Mouse (Mus musculus) gastrocnemius, postnatal 25 days (tissue): Measurements from ENCODE around the gene Zfp46. TPM values are rescaled to one million over a fixed set of nuclear protein-coding genes. Genes with fewer than 3 reads are reported as not detected.

ENCODE experiments used
- DNase-seq: peaks from one replicate; pipeline ENCODE4 v3.0.0; 2022
- total RNA-seq, 2 experiments: library from RNA; stranded (reverse); gene quantifications; 1 replicate in 1 of 2; 2 replicates in 1 of 2; pipeline ENCODE4 v1.2.3; 2021

The Zfp46 gene
- total RNA-seq, 2 experiments from 2014 or later, result 25.4 to 26.1 TPM

GRCm38 (mm10) chr4:136311042-136311999 lies 26.8 kb downstream of the Zfp46 start:
- peak; percentile 38 for DNase-seq

- DNase-seq, result no peak
Observed at GRCm38 (mm10) chr4:136312616-136313015, 28.1 kb downstream of the Zfp46 start.

GRCm38 (mm10) chr4:136317667-136318066 lies 33.2 kb downstream of the Zfp46 start:
- DNase-seq, result no peak

GRCm38 (mm10) chr4:136320016-136320415 lies 35.5 kb downstream of the Zfp46 start:
- DNase-seq, result no peak

- peak; percentile 9 for DNase-seq
Observed at GRCm38 (mm10) chr4:136324226-136324625, 39.7 kb downstream of the Zfp46 start.

- DNase-seq, result no peak
Observed at GRCm38 (mm10) chr4:136327238-136327637, 42.8 kb downstream of the Zfp46 start.

- DNase-seq, result no peak
Observed at GRCm38 (mm10) chr4:136328115-136328514, 43.6 kb downstream of the Zfp46 start.

GRCm38 (mm10) chr4:136331709-136332108 lies 47.2 kb downstream of the Zfp46 start:
- no peak for DNase-seq

GRCm38 (mm10) chr4:136333191-136333590 lies 48.7 kb downstream of the Zfp46 start:
- DNase-seq, result no peak

GRCm38 (mm10) chr4:136335065-136335464 lies 50.6 kb downstream of the Zfp46 start:
- no peak for DNase-seq

- no peak for DNase-seq
Observed at GRCm38 (mm10) chr4:136337129-136337528, 52.6 kb downstream of the Zfp46 start.

Other genes with a start within 250 kb of the Zfp46 start
- 100 to 1,000 TPM; 209 to 218 TPM for gene Rpl11, start 231.3 kb upstream of the Zfp46 start, total RNA-seq
- 10 to 100 TPM; 13.5 to 21.2 TPM for gene Id3, start 141.2 kb upstream of the Zfp46 start, total RNA-seq
- gene E2f2, start 112.3 kb upstream of the Zfp46 start, total RNA-seq, result 1 to 10 TPM; 1.8 to 3.5 TPM
- 1 to 10 TPM; 2.8 to 3.0 TPM for gene Asap3, start 78.3 kb upstream of the Zfp46 start, total RNA-seq
- gene Tcea3, start 37.0 kb upstream of the Zfp46 start, total RNA-seq, result 100 to 1,000 TPM; 234 to 298 TPM
- gene Hnrnpr, start 26.3 kb downstream of the Zfp46 start, total RNA-seq, result 10 to 100 TPM; 19.7 to 20.1 TPM
- gene Htr1d, start 138.8 kb downstream of the Zfp46 start, total RNA-seq, result not detected
- gene 6030445D17Rik, start 177.6 kb downstream of the Zfp46 start, total RNA-seq, result under 1 TPM in 1 of 2 experiments, not detected in 1; 0.15 TPM
- 10 to 100 TPM; 17.0 to 18.2 TPM for gene Luzp1, start 185.1 kb downstream of the Zfp46 start, total RNA-seq